Mouse (Mus musculus) stomach, postnatal 0 days (tissue): ENCODE data around the gene Necab3.

Experiments used
- CTCF ChIP-seq: IDR thresholded peaks from 2 replicates; pipeline ENCODE4 v1.5.1; 2016; ENCODE audit warnings: antibody characterized with exemption, low read depth, mild to moderate bottlenecking, moderate library complexity
- EP300 ChIP-seq: optimal IDR thresholded peaks from 2 replicates; pipeline ENCODE3; 2016; ENCODE audit warnings: antibody characterized with exemption

GRCm38 (mm10) chr2:154543567-154544347 is 14.9 kb downstream of the Necab3 start:
- TF ChIP-seq CTCF (no peak), EP300 (no peak)
